Mouse (Mus musculus) neural tube, embryonic 11.5 days (tissue): ENCODE results near the gene Auts2. TPM values are rescaled to one million over a fixed set of nuclear protein-coding genes. Genes with fewer than 3 reads are reported as not detected.

Experiments
- ATAC-seq: fragments of 200-750 bp; cut with Nextera tagmentation; 2 replicates; pipeline ENCODE4 v1.8.0; 2017; ENCODE audit warnings: moderate number of reproducible peaks, mild to moderate bottlenecking, moderate TSS enrichment, moderate library complexity; ENCODE audit not compliant: insufficient read depth, low FRiP score, low TSS enrichment
- DNase-seq: peaks from one replicate; pipeline ENCODE4 v3.0.0-alpha.2; 2015; ENCODE audit warnings: low spot score
- H3K27ac ChIP-seq: fragments of 300-500 bp; sonication (generic); 2 replicates; pipeline ENCODE4 v1.5.1; 2014; ENCODE audit warnings: low read depth, mild to moderate bottlenecking, low read length
- H3K27me3 ChIP-seq: fragments of 300-500 bp; sonication (generic); 2 replicates; pipeline ENCODE4 v1.6.1; 2014; ENCODE audit warnings: mild to moderate bottlenecking, low read length, mixed read lengths; ENCODE audit not compliant: control insufficient read depth, insufficient read depth
- H3K36me3 ChIP-seq: fragments of 300-500 bp; sonication (generic); 2 replicates; pipeline ENCODE4 v1.6.1; 2014; ENCODE audit warnings: mild to moderate bottlenecking, low read length, moderate library complexity, mixed read lengths; ENCODE audit not compliant: control insufficient read depth, insufficient read depth
- H3K4me1 ChIP-seq: fragments of 300-500 bp; sonication (generic); 2 replicates; pipeline ENCODE4 v1.6.1; 2014; ENCODE audit warnings: low read length, mixed read lengths; ENCODE audit not compliant: control insufficient read depth, insufficient read depth
- H3K4me2 ChIP-seq: fragments of 300-500 bp; sonication (generic); 2 replicates; pipeline ENCODE4 v1.6.1; 2014; ENCODE audit warnings: low read depth, mild to moderate bottlenecking, moderate library complexity
- H3K4me3 ChIP-seq: fragments of 300-500 bp; sonication (generic); 2 replicates; pipeline ENCODE4 v1.5.1; 2014; ENCODE audit warnings: low read depth, low read length
- H3K9ac ChIP-seq: fragments of 300-500 bp; sonication (generic); 2 replicates; pipeline ENCODE4 v1.6.1; 2014; ENCODE audit warnings: mild to moderate bottlenecking, low read length
- H3K9me3 ChIP-seq: fragments of 300-500 bp; sonication (generic); 2 replicates; pipeline ENCODE4 v1.6.1; 2016; ENCODE audit warnings: low read length; ENCODE audit not compliant: control insufficient read depth
- whole genome bisulfite sequencing: fragments of 180-500 bp; shearing (Covaris S2); extraction: QIAGEN DNeasy Blood & Tissue Kit; methylation state at CpG from one replicate; pipeline ENCODE4 v1.1.7; 2014; 5-methylcytosine and 5-hydroxymethylcytosine counted together
- polyA plus RNA-seq: library from polyadenylated mRNA; unstranded; fragments of >200 nt; fragmentation: Nextera tagmentation; extraction: Ambion mirVana; gene quantifications from 2 replicates; pipeline ENCODE4 v1.2.1, GENCODE M21; 2014

The Auts2 gene
- polyA plus RNA-seq, 1 experiment from 2014 or later: 45.0 TPM

- Histone ChIP-seq H3K27ac (no peak overlapping the region), H3K9me3 (no peaks in the 10 kb centered on the region), H3K36me3 (no peaks in the 10 kb centered on the region), H3K4me3 (no peak overlapping the region), H3K27me3 (no peaks in the 10 kb centered on the region), H3K9ac (no peak overlapping the region), H3K4me1 (no peaks in the 10 kb centered on the region), H3K4me2 (no peak overlapping the region)
- 84% methylated on average over 5 of the region's 5 CpGs for WGBS
- no peak for ATAC-seq
- DNase-seq: no peak
Measured at GRCm38 (mm10) chr5:132435401-132435800, 107.7 kb downstream of the Auts2 start.

GRCm38 (mm10) chr5:132433377-132434115, 109.6 kb downstream of the Auts2 start:
- H3K27me3 ChIP-seq: no peaks in the 10 kb centered on the region
- no peaks in the 10 kb centered on the region for H3K9me3 ChIP-seq
- H3K27ac ChIP-seq: no peak overlapping the region
- DNase-seq: no peak
- 84% methylated on average over 6 of the region's 6 CpGs for WGBS
- H3K4me2 ChIP-seq: no peak overlapping the region
- H3K9ac ChIP-seq: no peak overlapping the region
- H3K4me3 ChIP-seq: no peak overlapping the region
- ATAC-seq: no peak
- no peaks in the 10 kb centered on the region for H3K36me3 ChIP-seq
- H3K4me1 ChIP-seq: no peaks in the 10 kb centered on the region

GRCm38 (mm10) chr5:132429363-132429762, 113.8 kb downstream of the Auts2 start:
- H3K27me3 ChIP-seq: no peaks in the 10 kb centered on the region
- no peak overlapping the region for H3K4me2 ChIP-seq
- no peaks in the 10 kb centered on the region for H3K4me1 ChIP-seq
- ATAC-seq: no peak
- no peaks in the 10 kb centered on the region for H3K36me3 ChIP-seq
- no peak overlapping the region for H3K4me3 ChIP-seq
- 84% methylated on average over 3 of the region's 3 CpGs for WGBS
- no peak for DNase-seq
- no peaks in the 10 kb centered on the region for H3K9me3 ChIP-seq
- no peak overlapping the region for H3K27ac ChIP-seq
- H3K9ac ChIP-seq: no peak overlapping the region

- Histone ChIP-seq H3K9me3 (no peaks in the 10 kb centered on the region), H3K4me1 (no peaks in the 10 kb centered on the region), H3K27ac (no peak overlapping the region), H3K36me3 (no peaks in the 10 kb centered on the region), H3K4me3 (no peak overlapping the region), H3K9ac (no peak overlapping the region), H3K27me3 (no peaks in the 10 kb centered on the region), H3K4me2 (no peak overlapping the region)
- no peak for ATAC-seq
- WGBS: 88% methylated on average over 3 of the region's 3 CpGs
- DNase-seq: no peak
Measured at GRCm38 (mm10) chr5:132426342-132426741, 116.8 kb downstream of the Auts2 start.

- Histone ChIP-seq H3K36me3 (no peaks in the 10 kb centered on the region), H3K4me1 (no peaks in the 10 kb centered on the region), H3K9me3 (no peaks in the 10 kb centered on the region), H3K9ac (no peak overlapping the region), H3K27ac (no peak overlapping the region), H3K27me3 (no peaks in the 10 kb centered on the region), H3K4me3 (no peak overlapping the region), H3K4me2 (no peak overlapping the region)
- ATAC-seq: no peak
- 87% methylated on average over 6 of the region's 6 CpGs for WGBS
- DNase-seq: no peak
Measured at GRCm38 (mm10) chr5:132425792-132426309, 117.3 kb downstream of the Auts2 start.

- DNase-seq: no peak
- H3K4me3 ChIP-seq: no peak overlapping the region
- ATAC-seq: no peak
- H3K9me3 ChIP-seq: no peaks in the 10 kb centered on the region
- WGBS: 50% methylated on average over 4 of the region's 4 CpGs
- no peak overlapping the region for H3K9ac ChIP-seq
- H3K27ac ChIP-seq: no peak overlapping the region
- H3K36me3 ChIP-seq: no peaks in the 10 kb centered on the region
- peaks cover 3% of the 10 kb centered on the region; the same call in 1 of the 2 replicates for H3K4me1 ChIP-seq
- H3K4me2 ChIP-seq: no peak overlapping the region
- H3K27me3 ChIP-seq: no peaks in the 10 kb centered on the region
Measured at GRCm38 (mm10) chr5:132410338-132410852, 132.7 kb downstream of the Auts2 start.

- no peaks in the 10 kb centered on the region for H3K36me3 ChIP-seq
- DNase-seq (no peak), ATAC-seq (no peak)
- no peak overlapping the region for H3K9ac ChIP-seq
- no peak overlapping the region for H3K4me3 ChIP-seq
- no peaks in the 10 kb centered on the region for H3K9me3 ChIP-seq
- no peak overlapping the region for H3K4me2 ChIP-seq
- H3K4me1 ChIP-seq: peaks cover 3% of the 10 kb centered on the region; the same call in 1 of the 2 replicates
- H3K27me3 ChIP-seq: no peaks in the 10 kb centered on the region
- WGBS: 80% methylated on average over 2 of the region's 2 CpGs
- H3K27ac ChIP-seq: no peak overlapping the region
Measured at GRCm38 (mm10) chr5:132408892-132409575, 134.1 kb downstream of the Auts2 start.

GRCm38 (mm10) chr5:132400556-132400955, 142.6 kb downstream of the Auts2 start:
- Histone ChIP-seq H3K4me3 (no peak overlapping the region), H3K9me3 (no peaks in the 10 kb centered on the region), H3K4me2 (no peak overlapping the region), H3K36me3 (no peaks in the 10 kb centered on the region), H3K9ac (no peak overlapping the region), H3K27ac (no peak overlapping the region), H3K27me3 (no peaks in the 10 kb centered on the region), H3K4me1 (peaks cover 21% of the 10 kb centered on the region)
- DNase-seq (no peak), ATAC-seq (no peak)
- WGBS: 88% methylated on average over 10 of the region's 10 CpGs
